Mouse (Mus musculus) CH12.LX (cell line): Measurements from ENCODE around the gene Rabgap1l.

Experiments
- CHD2 ChIP-seq: IDR thresholded peaks from 2 replicates; pipeline ENCODE4 v1.6.1; 2011; ENCODE audit warnings: low read length, improper control_type of control experiment
- ETS1 ChIP-seq: conservative IDR thresholded peaks from 2 replicates; pipeline ENCODE4 v1.6.1; 2012; ENCODE audit warnings: low read depth, mild to moderate bottlenecking, inconsistent platforms, low read length, improper control_type of control experiment, moderate library complexity
- POLR2A ChIP-seq: IDR thresholded peaks from 2 replicates; pipeline ENCODE4 v1.6.1; 2011; ENCODE audit warnings: low read depth, mild to moderate bottlenecking, improper control_type of control experiment, low read length

DNA sequence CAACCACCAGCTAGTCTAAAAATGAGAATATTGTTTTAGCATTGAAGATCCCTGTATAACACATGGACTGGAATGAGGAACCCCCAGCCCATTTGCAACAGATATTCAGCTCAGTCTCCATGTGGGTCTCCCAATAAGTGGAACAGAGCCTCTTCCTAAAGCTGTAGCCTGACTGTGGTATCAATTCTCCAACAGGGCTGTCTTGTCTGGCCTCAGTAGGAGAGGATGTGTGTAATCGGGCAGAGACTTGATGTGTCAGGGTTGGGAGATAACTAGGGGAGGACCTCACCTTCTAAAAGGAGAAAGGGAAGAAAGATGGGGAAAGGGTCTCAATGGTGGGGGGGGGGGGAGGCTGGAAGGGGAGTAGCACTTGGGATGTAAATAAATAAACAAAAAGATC is 346.2 kb downstream of the Rabgap1l start:
- TF ChIP-seq CHD2 (no peak), POLR2A (no peak), ETS1 (no peak)
